Mouse (Mus musculus): ENCODE measurements around the gene Ppp1cc.
"Not testable (repeated sequence)": the region's sequence is repeated elsewhere in the genome, so short reads cannot be mapped to it uniquely, and the experiment has no call there.

The Ppp1cc gene

DNA sequence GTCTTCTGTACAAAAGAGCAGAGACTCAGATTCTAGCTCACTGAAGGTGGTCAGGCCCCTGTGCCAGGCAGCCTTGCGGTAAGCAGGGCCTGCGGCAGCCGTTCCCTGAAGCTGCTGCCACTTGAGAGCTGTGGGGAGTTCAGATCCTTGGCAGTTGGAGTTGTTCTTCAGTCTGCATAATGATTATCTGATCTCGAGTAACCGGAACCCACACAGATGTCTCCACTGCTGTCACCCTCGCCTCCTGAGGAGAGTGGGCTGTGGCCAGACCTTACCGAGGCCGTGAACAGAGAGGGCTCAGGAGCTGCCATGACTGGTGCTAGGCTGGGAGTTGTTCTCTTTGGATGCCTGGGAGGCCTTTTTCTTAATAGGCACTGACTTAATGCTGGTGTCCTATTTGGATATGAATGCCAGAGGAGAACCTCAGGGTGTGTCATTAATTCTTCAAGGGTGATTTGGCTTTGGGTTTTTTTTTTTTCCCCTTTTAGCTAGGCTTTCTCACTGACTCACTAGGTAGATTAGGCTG lies 8.6 kb downstream of the Ppp1cc start:
- no peak for DNase-seq

DNA sequence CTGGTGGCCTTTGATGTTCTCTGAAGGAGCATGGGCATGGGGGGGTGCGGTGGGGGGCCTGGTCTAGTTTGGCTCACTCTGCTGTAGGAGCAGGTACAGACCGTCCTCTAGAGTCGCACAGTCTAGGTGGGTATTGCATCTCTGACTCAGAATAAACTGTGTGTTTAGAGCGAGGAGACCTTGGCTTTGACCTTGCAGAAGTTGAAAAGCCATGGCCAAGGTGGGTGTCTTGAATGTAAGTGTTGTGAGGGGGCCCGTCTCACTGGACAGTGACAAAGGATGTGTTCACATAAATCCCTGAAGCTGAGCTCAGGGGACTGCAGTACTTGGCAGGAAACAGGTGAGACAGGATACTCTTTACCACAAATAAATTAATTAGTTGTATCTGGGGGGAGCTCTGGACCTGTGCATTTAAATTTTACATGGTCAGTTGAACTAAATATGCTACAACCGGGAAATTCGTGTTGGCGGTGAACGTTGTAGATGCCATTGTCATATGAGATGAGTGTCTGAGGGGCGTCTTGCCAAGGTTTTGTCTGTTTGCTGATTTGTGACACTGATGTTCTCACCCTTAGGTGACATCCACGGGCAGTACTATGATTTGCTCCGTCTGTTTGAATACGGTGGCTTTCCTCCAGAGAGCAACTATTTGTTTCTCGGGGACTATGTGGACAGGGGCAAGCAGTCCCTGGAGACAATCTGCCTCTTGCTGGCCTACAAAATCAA lies 10.4 kb downstream of the Ppp1cc start:
- DNase-seq: no peak

DNA sequence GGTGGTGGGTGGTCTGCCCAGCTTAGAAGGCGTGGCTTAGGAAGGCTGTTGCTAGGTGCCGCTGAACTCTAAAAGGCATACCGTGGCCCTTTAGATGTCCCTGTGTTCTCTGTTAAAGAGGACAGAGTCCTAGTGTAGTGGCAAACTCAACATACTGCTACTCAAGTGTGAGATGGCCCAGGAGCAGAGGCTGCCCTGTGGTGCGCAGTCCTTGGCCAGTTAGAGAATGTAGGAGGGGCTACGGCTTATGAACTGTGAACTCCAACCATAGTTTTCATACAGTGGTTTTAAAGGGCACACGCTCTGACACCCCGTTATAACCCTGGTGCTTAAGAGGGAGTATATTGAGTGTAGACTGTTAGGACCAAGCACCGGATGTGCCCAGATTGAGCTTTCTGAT lies 13.0 kb downstream of the Ppp1cc start:
- DNase-seq: peak in 1 of 2 experiments; percentile 39

DNA sequence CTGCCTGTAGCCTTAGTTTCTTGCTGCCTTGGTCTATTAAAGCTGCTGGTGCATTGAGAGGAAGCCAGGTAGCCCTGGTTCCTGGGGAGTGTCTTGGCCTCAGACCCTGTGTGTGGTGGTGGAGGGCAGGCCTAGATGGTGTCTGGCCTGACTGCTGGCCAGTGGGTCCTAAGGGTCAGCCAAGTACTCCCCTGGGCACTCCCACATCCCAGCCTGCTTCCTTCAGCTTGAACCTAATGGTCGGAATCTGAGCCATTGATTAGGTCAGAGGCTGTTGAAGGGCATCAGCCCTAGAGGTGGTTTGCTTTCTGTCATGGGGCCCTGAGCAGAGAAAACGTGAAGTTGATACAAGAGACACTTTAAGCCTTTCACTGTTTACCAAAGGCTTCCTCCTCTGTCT lies 17.3 kb downstream of the Ppp1cc start:
- no peak for DNase-seq

DNA sequence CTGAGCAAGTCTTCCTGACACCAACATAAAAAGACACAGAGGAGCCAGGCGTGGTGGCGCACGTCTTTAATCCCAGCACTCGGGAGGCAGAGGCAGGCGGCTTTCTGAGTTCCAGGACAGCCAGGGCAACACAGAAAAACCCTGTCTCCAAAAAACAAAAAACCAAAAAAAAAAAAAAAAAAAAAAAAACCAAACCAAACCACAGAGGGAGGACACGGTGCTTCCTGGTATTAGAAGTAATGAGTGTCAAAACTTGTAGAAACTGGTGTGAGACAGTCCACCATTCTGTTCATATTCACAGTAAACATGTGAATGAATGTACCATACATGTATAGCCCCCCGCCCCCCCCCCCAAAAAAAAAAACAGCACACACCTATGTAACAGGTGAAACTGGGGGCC lies 17.9 kb downstream of the Ppp1cc start:
- DNase-seq: no peak

DNA sequence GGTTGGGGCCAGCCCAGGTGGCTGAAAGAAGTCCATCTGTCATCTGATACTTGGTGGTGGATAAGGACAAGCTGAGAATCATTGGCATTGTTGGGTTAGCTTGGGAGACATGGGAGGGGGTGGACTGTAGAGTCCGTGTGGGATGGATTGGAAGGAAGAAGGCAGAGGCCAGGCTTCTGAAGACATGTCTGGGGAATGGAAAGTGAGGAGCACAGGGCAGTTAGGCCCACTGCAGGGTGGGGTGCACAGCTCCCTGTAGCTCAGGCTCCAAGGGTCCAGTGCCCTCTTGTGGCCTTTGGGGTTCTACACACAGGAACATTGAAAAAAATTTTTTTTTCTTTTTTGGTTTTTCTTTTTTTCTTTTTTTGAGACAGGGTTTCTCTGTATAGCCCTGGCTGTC lies 18.3 kb downstream of the Ppp1cc start:
- peak; percentile 51 to 76 for DNase-seq

DNA sequence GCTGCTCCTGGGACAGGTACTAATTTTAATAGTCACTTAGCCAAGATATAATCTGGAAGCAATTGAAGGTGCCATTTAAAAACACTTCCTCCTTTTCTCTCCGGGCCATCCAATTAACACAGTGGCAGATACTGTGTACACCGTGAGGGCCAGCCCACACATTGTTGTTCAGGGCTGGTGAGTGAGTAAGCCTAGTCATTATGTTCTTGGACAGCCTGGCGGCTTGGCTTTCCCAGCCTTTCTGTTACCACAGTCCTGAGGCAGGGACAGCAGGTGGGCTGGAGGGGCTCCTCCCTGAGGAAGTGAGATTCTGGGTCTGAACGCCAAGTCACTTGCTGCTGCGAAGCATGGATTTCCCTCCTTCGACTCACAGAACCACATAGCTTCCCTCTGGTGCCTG lies 21.6 kb downstream of the Ppp1cc start:
- DNase-seq: no peak

DNA sequence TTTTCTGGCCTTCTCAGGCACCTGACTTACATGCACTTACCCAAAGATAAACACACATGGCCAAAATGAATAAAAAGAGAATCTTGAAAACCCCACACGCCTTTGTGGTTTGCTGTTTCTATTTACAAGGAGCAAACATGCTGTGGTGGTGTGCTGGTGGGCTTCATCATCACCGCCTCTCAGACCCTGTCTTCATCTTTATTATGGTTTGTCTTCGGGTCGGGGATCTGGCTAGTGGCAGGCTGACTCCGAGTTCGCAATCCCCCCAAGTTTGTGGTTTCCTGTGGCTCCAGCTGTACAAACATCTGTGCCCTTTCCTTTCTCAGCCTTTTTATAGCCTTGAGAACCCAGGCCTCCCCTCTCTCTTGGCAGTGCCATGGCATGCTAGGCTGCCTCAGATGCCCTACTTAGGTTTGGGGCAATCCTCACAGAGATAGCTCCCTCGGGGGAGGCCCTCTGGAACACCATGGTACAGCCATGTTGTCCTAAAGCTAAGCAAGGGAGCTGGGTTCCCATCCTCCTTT lies 26.3 kb downstream of the Ppp1cc start:
- DNase-seq: no peak

DNA sequence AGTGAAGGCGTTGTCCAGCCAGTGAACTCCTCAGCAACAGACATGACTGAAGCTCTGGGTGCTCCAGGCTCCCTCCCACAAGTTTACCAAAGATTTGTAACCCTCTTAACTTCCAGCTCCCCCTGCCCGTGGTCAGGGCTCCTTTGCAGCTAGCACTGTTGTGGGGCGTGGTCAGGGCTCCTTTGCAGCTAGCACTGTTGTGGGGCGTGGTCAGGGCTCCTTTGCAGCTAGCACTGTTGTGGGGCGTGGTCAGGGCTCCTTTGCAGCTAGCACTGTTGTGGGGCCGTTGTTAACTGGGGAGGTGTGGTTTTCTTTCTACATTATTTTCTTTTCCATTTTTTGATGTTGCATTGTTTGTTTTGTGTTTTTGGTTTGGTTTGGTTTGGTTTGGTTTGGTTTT lies 26.8 kb downstream of the Ppp1cc start:
- not testable (repeated sequence) for DNase-seq

DNA sequence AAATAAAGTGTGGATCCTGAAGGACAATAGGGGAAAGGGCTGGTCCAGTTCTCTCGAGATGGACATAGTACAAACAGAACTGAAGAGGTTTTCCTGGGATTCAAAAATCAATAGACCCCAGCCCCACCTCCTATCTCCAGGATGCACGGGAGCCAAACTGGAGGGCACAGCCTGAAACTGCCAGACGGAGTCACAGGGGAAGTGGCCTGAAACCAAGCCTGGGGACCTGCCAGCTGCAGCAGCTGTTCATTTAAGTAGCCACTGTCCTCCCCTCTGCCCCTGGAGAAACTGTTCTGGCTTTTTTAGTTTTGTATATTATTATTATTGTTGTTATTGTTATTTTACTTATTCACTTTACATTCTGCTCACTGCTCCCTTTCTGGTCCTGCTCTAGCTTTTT lies 31.0 kb downstream of the Ppp1cc start:
- DNase-seq: no peak

DNA sequence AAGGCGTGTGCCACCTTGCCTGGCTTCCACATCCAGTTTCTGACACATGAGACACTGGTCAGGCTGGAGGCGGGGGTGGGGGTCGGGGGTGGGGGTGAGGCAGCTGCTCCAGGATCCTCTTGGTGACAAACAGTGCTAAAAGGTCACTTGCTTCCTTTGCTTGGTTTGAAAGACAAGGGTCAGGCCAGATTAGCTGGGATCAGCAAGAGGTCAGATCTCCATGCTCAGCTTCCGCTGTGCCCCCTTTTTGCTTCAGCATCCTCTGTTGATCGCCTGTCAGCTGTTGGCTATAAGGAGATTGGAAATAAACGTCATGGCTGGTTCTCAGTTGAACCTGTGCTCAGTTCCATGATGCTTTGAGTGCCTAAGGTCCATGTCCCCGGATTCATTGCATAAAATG lies 32.4 kb downstream of the Ppp1cc start:
- DNase-seq: no peak

DNA sequence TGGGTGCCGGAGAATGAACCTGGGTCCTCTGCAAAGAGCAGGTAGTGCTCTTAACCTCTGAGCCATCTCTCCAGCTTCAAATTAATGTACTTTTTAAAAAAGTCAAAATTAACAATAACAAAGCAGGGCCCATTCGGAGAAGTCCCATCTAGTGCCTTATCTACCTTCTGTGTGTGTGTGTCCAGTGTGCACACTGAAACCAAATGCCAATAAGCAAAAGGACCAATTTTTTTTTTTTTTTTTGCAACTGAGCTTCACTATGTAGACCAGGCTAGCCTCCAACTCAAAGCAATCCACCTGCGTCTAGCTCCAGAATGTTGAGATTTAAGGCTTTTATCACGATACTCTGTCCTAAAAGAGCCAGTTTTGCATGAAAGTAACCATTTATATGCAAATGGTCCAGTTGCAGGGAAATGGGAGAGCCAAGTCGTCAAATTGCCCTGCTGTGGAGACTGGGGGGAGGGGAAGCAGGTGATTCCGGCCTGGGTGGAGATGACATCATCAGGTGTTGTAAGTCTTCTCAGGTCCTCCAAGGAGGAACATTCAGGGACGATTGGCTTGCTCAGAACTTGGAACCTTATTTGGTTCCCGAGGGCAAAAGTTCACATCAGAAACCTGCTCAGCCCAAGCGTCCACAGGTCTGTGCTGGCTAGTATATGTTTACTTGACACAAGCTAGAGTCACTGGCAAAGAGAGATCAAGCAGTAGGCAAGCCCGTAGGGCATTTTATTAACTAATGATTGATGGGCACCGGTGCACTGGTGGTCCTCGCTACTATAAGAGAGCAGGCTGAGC lies 33.4 kb downstream of the Ppp1cc start:
- peak; percentile 65 to 72 for DNase-seq

DNA sequence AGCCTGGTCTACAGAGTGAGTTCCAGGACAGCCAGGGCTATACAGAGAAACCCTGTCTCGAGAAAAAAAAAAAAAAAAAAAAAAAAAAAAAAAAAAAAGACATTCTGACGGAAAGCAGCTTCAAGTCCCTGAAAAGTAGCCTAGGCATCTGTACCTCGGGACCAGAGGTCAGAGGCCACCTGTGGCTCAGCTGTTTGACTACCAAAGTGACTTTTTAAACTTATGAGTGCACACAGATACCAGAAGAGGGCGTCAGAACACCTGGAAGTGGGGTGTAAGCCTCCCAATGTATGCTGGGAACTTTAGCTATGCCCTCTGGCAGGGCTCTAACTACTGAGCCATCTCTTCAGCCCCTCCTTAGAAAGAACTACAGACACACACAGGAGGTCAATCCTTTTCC lies 34.3 kb downstream of the Ppp1cc start:
- DNase-seq: peak in 1 of 2 experiments; percentile 32

DNA sequence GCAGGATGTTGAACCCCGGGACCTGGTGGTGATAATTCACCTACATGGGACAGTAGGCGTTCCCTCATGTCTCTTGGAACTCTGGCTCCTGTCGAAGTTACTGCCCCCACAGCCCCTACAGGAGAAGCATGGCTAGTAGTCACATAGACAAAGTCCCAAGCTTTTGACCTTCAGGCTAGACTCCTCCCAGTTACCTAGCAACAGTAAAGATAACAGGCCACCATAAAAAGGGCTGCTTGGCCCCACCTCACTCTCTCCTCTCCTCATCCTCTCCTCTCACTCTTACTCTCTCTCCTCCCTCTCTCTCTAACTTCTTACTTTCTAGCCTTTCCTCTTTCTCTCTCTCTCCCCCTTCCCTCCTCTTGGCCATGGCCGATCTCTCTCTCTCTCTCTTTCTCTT lies 42.8 kb downstream of the Ppp1cc start:
- DNase-seq: no peak

DNA sequence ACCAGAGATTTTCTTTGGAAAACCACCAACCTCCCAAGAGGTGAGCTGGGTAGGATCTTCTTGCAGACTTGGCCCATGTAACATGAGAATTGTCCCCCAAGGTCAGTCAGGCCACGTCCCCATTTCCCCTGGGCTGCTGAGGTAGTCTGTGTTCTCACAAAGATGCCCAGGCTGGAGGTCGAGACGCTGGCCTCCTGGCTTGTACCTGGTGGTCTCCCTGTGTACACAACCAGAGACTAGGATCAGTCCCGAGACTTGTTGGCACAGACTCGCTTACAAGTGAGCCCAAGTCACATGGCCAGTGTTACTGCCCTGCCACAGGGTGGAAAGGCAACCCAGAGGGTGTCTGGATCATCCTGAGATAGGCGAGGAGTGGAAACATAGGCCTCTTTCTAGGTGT lies 43.8 kb downstream of the Ppp1cc start:
- no peak for DNase-seq

DNA sequence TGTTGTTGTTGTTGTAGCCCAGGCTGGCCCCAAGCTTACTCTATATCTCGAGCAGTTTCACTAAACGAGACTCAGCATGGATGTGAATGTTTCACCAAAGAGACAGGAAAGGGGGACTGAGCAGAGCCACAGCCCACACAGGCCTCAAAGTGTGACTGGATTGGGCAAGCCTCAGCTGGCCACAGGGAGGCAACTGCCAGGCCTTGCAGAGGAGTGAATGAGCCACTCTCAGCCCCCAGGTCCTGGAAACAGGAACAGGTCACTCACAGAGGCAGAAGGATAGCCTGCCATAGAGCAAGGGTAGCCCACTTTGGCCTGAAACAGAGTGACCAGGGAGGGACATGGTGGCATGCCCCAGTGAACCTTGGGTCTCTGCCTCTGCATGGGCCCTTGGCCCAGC lies 46.1 kb downstream of the Ppp1cc start:
- no peak for DNase-seq

DNA sequence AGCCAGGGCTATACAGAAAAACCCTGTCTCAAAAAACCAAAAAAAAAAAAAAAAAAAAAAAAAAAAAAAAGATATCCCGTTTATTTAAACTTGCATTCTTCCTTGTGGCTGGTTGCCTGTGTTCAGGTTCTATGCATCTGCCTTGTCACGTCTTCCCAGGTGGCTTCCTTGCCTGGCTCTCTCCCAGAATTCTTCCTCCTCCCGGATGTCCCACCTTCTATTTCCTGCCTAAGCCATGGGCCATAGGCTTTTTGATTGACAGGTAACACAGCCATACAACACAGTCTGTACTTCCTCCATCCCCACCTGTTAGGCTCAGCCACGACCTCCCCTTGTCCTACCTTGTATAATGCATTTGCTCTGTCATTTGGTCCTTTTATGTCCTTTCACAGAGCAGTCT lies 48.4 kb downstream of the Ppp1cc start, which contains the start of gene Hvcn1:
TSS of gene Hvcn1 (plus strand) at position 330 of the 400 bp plus-strand sequence.
- DNase-seq: no peak

DNA sequence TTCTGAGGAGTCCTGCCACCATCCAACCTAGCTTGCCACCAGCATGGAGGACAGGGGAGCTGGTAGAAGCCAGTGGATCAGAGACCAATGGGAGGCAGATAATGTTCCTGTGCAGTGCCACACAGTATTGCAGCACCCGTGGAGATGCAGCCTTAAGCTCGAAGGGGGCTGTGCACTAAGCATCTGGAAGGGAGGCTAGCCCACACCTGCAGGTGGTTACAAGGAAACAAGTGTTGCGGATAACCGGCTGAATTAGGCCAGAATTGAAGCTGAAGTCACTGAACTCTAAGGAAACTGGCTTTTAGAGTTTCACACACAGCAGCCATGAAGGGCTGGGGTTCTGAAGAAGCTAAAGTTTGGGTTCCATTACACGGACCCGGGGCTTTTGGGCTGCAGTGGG lies 50.8 kb downstream of the Ppp1cc start:
- DNase-seq: no peak

DNA sequence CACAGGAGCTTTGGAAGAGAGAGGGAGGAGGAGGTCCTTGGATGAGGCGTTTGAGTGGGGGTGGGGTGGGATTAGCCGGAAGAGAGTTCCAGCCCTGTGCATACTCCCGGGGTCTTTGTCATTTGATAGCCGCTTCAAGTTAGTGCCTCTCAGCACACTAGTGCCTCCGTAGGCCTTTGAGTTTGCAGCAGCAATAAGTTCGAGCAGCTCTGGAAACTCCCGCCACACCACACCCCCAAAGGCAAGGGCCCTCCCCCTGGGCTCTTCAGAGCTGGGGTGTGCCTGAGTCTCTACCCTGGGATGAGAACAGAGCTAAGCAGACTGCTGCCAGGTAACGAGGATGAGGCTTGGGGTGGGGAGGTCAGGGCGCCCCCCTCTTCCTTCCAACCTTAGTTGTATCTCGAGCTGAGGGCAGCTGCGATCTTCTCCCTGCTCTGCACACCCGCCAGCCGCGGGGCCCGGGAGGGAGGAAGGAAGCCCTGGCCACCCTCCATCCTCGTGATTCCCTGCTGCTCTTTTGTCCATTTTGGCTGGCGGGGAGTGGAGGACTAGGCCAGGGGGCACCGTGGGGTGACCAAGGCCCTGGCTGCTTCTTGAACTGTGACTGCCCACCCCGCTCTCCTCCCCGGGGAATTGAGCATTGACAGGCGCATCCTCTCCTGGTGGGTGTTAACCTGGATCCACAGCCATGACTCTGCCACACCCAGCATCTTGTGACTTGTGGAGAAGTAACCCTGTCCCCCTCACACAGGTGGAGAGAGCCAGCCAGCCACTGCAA lies 51.7 kb downstream of the Ppp1cc start:
- DNase-seq: peak; percentile 61 to 70

DNA sequence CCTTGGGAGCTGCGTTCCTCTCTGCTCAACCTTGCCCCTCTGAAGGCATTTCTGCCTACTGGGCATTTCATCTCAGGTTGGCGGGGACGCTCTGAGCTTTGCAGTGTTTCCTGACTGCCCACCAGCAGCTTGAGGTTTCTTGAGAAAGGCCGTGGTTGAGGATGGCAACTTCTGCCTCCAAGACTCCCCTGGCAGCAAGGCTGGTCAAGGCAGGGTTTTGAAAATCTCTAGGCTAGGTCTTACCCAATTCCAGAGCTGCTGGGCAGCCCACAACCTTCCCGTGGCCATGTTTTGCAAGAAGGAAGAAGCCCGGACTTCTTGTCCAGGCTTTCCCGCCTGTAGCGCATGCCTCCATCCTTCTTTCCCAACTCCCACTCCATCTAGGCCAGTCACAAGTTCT lies 52.8 kb downstream of the Ppp1cc start:
- DNase-seq: no peak

DNA sequence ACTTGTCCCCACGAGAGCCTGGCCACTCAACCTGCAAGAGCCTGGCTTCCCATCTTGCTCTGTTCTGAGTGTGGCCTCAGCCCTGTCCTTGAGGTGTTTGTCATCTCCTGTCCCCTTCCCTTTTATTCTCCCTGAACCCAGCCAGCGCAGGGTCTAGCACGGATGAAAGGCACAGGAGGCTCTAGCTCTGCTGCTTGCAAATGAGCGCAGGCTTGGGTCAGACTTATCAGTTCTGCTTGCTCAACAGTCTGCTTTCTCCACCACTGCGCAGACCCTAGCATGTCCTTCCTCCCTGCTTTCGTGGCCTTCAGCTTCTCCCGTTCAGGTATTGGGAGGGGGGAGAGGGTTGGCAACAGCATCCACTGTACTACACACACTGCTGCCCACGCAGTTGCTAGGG lies 54.0 kb downstream of the Ppp1cc start:
- no peak for DNase-seq

DNA sequence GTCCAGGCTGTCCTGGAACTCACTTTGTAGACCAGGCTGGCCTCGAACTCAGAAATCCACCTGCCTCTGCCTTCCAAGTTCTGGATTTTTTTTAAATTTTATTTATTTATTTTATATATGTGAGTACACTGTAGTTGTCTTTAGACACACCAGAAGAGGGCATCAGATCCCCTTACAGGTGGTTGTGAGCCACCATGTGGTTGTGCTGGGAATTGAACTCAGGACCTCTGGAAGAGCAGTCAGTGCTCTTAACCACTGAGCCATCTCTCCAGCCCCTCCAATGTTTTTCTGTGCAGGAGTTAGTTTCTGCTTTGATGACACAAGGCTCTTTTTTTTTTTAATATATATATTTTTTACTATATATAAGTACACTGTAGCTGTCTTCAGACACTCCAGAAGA lies 54.7 kb downstream of the Ppp1cc start:
- DNase-seq: not testable (repeated sequence)

DNA sequence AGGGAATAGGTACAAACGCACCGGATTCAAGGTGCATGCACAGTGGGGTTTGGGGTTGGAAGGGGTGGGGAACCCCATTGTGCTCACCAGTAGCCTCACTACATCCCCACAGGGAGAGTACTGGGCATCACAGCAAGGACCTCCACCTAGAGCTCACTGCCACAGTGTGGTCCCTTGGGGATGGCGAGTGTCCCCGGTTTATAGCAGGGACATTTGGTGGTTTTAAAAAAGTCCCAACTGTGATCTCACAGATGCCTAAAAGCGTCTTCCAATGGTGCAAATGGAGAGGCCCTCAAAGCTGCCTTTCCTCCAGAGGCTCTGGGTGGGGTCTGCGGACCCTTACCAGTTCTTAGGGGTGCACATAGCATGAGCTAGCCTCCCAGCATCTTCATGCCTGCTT lies 55.8 kb downstream of the Ppp1cc start:
- no peak for DNase-seq
